Mouse (Mus musculus) neural tube, embryonic 14.5 days (tissue): ENCODE data around the gene 4933402N03Rik. TPM values are rescaled to one million over a fixed set of nuclear protein-coding genes. Genes with fewer than 3 reads are reported as not detected.

ENCODE experiments used
- ATAC-seq: fragments of 200-750 bp; cut with Nextera tagmentation; 2 replicates; pipeline ENCODE4 v1.8.0; 2017; ENCODE audit warnings: low read depth, mild to moderate bottlenecking, moderate TSS enrichment, moderate library complexity
- H3K27ac ChIP-seq: fragments of 300-500 bp; sonication (generic); 2 replicates; pipeline ENCODE4 v1.5.1; 2014; ENCODE audit warnings: low read depth, mild to moderate bottlenecking, control low read depth, low read length, moderate library complexity, mixed read lengths
- H3K27me3 ChIP-seq: fragments of 300-500 bp; sonication (generic); 2 replicates; pipeline ENCODE4 v1.6.1; 2014; ENCODE audit warnings: low read length; ENCODE audit not compliant: control insufficient read depth, insufficient read depth
- H3K36me3 ChIP-seq: fragments of 300-500 bp; sonication (generic); 2 replicates; pipeline ENCODE4 v1.6.1; 2014; ENCODE audit warnings: low read length, mixed read lengths; ENCODE audit not compliant: control insufficient read depth, insufficient read depth
- H3K4me1 ChIP-seq: fragments of 300-500 bp; sonication (generic); 2 replicates; pipeline ENCODE4 v1.6.1; 2014; ENCODE audit warnings: low read length; ENCODE audit not compliant: control insufficient read depth, insufficient read depth
- H3K4me2 ChIP-seq: fragments of 300-500 bp; sonication (generic); 2 replicates; pipeline ENCODE4 v1.6.1; 2014; ENCODE audit warnings: mild to moderate bottlenecking, low read depth, low read length, control low read depth
- H3K4me3 ChIP-seq: fragments of 300-500 bp; sonication (generic); 2 replicates; pipeline ENCODE4 v1.5.1; 2014; ENCODE audit warnings: low read depth, low read length, control low read depth, mixed read lengths
- H3K9ac ChIP-seq: fragments of 300-500 bp; sonication (generic); replicated peaks from 2 replicates; pipeline ENCODE4 v1.6.1; 2014; ENCODE audit warnings: low read depth, mild to moderate bottlenecking, control low read depth, low read length, mixed read lengths
- H3K9me3 ChIP-seq: fragments of 300-500 bp; sonication (generic); 2 replicates; pipeline ENCODE4 v1.6.1; 2016; ENCODE audit warnings: low read length; ENCODE audit not compliant: control insufficient read depth
- WGBS: fragments of 180-500 bp; shearing (Covaris S2); extraction: QIAGEN DNeasy Blood & Tissue Kit; methylation state at CpG from one replicate; pipeline ENCODE4 v1.1.7; 2014; 5-methylcytosine and 5-hydroxymethylcytosine counted together
- polyA plus RNA-seq: library from polyadenylated mRNA; unstranded; fragments of >200 nt; fragmentation: Nextera tagmentation; extraction: Ambion mirVana; gene quantifications from 2 replicates; pipeline ENCODE4 v1.2.1, GENCODE M21; 2014

4933402N03Rik gene
- polyA plus RNA-seq, 1 experiment from 2014 or later = not detected

GRCm38 (mm10) chr7:131153044-131153443 is 6.9 kb upstream of the 4933402N03Rik start:
- Histone ChIP-seq H3K27ac (no peak overlapping the region), H3K4me1 (no peaks in the 10 kb centered on the region), H3K9me3 (no peaks in the 10 kb centered on the region), H3K27me3 (no peaks in the 10 kb centered on the region), H3K36me3 (no peaks in the 10 kb centered on the region), H3K4me2 (no peak overlapping the region), H3K4me3 (no peak overlapping the region), H3K9ac (no peak overlapping the region)
- 89% methylated on average over 5 of the region's 5 CpGs for WGBS
- ATAC-seq = no peak

- Histone ChIP-seq H3K9ac (no peak overlapping the region), H3K4me2 (no peak overlapping the region), H3K4me1 (no peaks in the 10 kb centered on the region), H3K36me3 (no peaks in the 10 kb centered on the region), H3K9me3 (no peaks in the 10 kb centered on the region), H3K27me3 (no peaks in the 10 kb centered on the region), H3K4me3 (no peak overlapping the region), H3K27ac (no peak overlapping the region)
- WGBS = 97% methylated on average over 3 of the region's 3 CpGs
- no peak for ATAC-seq
Measured at GRCm38 (mm10) chr7:131150179-131150578, 4.1 kb upstream of the 4933402N03Rik start.

GRCm38 (mm10) chr7:131133181-131133580 is 12.9 kb downstream of the 4933402N03Rik start:
- Histone ChIP-seq H3K4me1 (no peaks in the 10 kb centered on the region), H3K4me2 (no peak overlapping the region), H3K27ac (no peak overlapping the region), H3K9ac (no peak overlapping the region), H3K27me3 (no peaks in the 10 kb centered on the region), H3K9me3 (no peaks in the 10 kb centered on the region), H3K36me3 (no peaks in the 10 kb centered on the region), H3K4me3 (no peak overlapping the region)
- ATAC-seq = no peak
- WGBS = 70% methylated on average over 3 of the region's 3 CpGs

- Histone ChIP-seq H3K4me2 (no peak overlapping the region), H3K9ac (no peak overlapping the region), H3K27me3 (no peaks in the 10 kb centered on the region), H3K4me3 (no peak overlapping the region), H3K4me1 (no peaks in the 10 kb centered on the region), H3K9me3 (no peaks in the 10 kb centered on the region), H3K36me3 (no peaks in the 10 kb centered on the region), H3K27ac (no peak overlapping the region)
- no peak for ATAC-seq
- 57% methylated on average over 12 of the region's 12 CpGs for WGBS
Measured at GRCm38 (mm10) chr7:131130021-131130420, 16.1 kb downstream of the 4933402N03Rik start.

GRCm38 (mm10) chr7:131122210-131122807 is 23.8 kb downstream of the 4933402N03Rik start:
- Histone ChIP-seq H3K9me3 (no peaks in the 10 kb centered on the region), H3K36me3 (no peaks in the 10 kb centered on the region), H3K9ac (no peak overlapping the region), H3K4me1 (no peaks in the 10 kb centered on the region), H3K27me3 (no peaks in the 10 kb centered on the region), H3K27ac (no peak overlapping the region), H3K4me2 (no peak overlapping the region), H3K4me3 (no peak overlapping the region)
- 81% methylated on average over 2 of the region's 2 CpGs for WGBS
- no peak for ATAC-seq

GRCm38 (mm10) chr7:131114434-131114833 is 31.7 kb downstream of the 4933402N03Rik start:
- Histone ChIP-seq H3K36me3 (no peaks in the 10 kb centered on the region), H3K4me2 (no peak overlapping the region), H3K4me1 (no peaks in the 10 kb centered on the region), H3K9me3 (no peaks in the 10 kb centered on the region), H3K9ac (no peak overlapping the region), H3K27ac (no peak overlapping the region), H3K4me3 (no peak overlapping the region), H3K27me3 (no peaks in the 10 kb centered on the region)
- no peak for ATAC-seq
- 75% methylated on average over 2 of the region's 2 CpGs for WGBS

- H3K36me3 ChIP-seq = no peaks in the 10 kb centered on the region
- no peaks in the 10 kb centered on the region for H3K4me1 ChIP-seq
- H3K27ac ChIP-seq = no peak overlapping the region
- no peaks in the 10 kb centered on the region for H3K9me3 ChIP-seq
- ATAC-seq = no peak
- no peak overlapping the region for H3K4me2 ChIP-seq
- WGBS = 68% methylated on average over 6 of the region's 6 CpGs
- H3K9ac ChIP-seq = no peak overlapping the region
- H3K27me3 ChIP-seq = no peaks in the 10 kb centered on the region
- H3K4me3 ChIP-seq = no peak overlapping the region
Measured at GRCm38 (mm10) chr7:131113676-131114075, 32.4 kb downstream of the 4933402N03Rik start.

GRCm38 (mm10) chr7:131112486-131112885 is 33.6 kb downstream of the 4933402N03Rik start:
- Histone ChIP-seq H3K27me3 (no peaks in the 10 kb centered on the region), H3K4me1 (no peaks in the 10 kb centered on the region), H3K36me3 (no peaks in the 10 kb centered on the region), H3K4me3 (no peak overlapping the region), H3K9me3 (no peaks in the 10 kb centered on the region), H3K4me2 (no peak overlapping the region), H3K27ac (no peak overlapping the region), H3K9ac (no peak overlapping the region)
- 34% methylated on average over 3 of the region's 3 CpGs for WGBS
- no peak for ATAC-seq
